Mouse (Mus musculus): ENCODE measurements around the gene 4930442H23Rik.

DNA sequence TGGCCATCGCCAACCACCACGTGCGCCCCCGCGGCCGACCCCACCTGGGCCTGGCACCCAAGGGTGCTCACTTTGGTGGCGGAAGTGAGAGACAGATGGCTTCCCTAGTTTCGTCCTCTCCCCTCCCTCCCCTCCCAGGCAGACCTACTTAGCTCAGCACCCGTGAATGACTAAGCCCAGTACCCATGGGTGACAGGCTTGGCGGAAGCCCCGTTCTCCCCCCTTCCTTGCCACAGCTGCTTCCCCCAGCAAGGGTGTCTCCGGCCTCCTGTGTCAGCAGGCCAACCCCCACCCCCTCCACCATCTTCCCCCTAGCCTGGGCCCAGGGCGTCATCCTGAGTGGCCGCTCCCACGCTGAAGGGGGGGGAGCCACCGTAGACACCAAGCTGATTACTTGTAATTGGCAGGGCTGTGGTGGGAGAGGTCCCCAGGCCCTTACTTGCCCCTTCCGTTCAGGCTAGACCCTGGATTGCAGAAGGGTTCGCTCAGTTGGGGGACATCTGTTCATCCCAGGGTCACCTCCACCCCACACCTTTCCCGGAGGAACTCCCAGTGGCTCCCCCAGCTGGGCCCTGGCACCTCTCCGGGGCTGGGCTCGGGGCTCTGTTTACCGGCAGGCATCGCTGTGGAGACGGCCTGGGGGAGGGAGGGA, 45.4 kb downstream of the 4930442H23Rik start:
- no peak for TF ChIP-seq POLR2A (IDR thresholded peaks at IDR 0.05; ENCODE audit: borderline replicate concordance, extremely low read depth, insufficient read depth, insufficient read length, poor library complexity, severe bottlenecking)
- TF ChIP-seq CTCF (IDR thresholded peaks at IDR 0.05; ENCODE audit: borderline replicate concordance, extremely low read depth, insufficient read depth, insufficient read length) = no peak

Measured in brain, embryonic 14.5 days (tissue).